Mouse (Mus musculus): ENCODE measurements around the gene Nhsl1.

GRCm38 (mm10) chr10:18549321-18550216, 230.8 kb downstream of the Nhsl1 start:
- no peak for TF ChIP-seq POLR2A (IDR thresholded peaks at IDR 0.05; ENCODE audit: low read depth, low read length)
- TF ChIP-seq CTCF (IDR thresholded peaks at IDR 0.05; ENCODE audit: extremely low read depth, insufficient read length, insufficient replicate concordance, low read depth, low read length), result no peak
